Mouse (Mus musculus) embryonic facial prominence, embryonic 13.5 days (tissue): ENCODE data around the gene Carmil2. TPM values are rescaled to one million over a fixed set of nuclear protein-coding genes. Genes with fewer than 3 reads are reported as not detected.

Source experiments
- ATAC-seq: fragments of 200-750 bp; cut with Nextera tagmentation; 2 replicates; pipeline ENCODE4 v1.8.0; 2017; ENCODE audit warnings: low read depth; ENCODE audit not compliant: insufficient number of reproducible peaks, insufficient read depth, low FRiP score, low TSS enrichment
- H3K27ac ChIP-seq: fragments of 300-500 bp; sonication (generic); 2 replicates; pipeline ENCODE4 v1.5.1; 2015; ENCODE audit warnings: moderate library complexity, mild to moderate bottlenecking, inconsistent platforms
- H3K27me3 ChIP-seq: fragments of 300-500 bp; sonication (generic); 2 replicates; pipeline ENCODE4 v1.6.1; 2015; ENCODE audit warnings: mild to moderate bottlenecking, inconsistent platforms
- H3K36me3 ChIP-seq: fragments of 300-500 bp; sonication (generic); 2 replicates; pipeline ENCODE4 v1.6.1; 2015; ENCODE audit warnings: mild to moderate bottlenecking, inconsistent platforms
- H3K4me1 ChIP-seq: fragments of 300-500 bp; sonication (generic); 2 replicates; pipeline ENCODE4 v1.6.1; 2015; ENCODE audit warnings: inconsistent platforms
- H3K4me2 ChIP-seq: fragments of 300-500 bp; sonication (generic); 2 replicates; pipeline ENCODE4 v1.6.1; 2015; ENCODE audit warnings: moderate library complexity, mild to moderate bottlenecking, inconsistent platforms
- H3K4me3 ChIP-seq: fragments of 300-500 bp; sonication (generic); 2 replicates; pipeline ENCODE4 v1.5.1; 2015; ENCODE audit warnings: mild to moderate bottlenecking, inconsistent platforms
- H3K9ac ChIP-seq: fragments of 300-500 bp; sonication (generic); 2 replicates; pipeline ENCODE4 v1.6.1; 2015; ENCODE audit warnings: mild to moderate bottlenecking, inconsistent platforms
- H3K9me3 ChIP-seq: fragments of 300-500 bp; sonication (generic); 2 replicates; pipeline ENCODE4 v1.6.1; 2016; ENCODE audit warnings: inconsistent platforms
- WGBS: fragments of 180-500 bp; shearing (Covaris S2); methylation state at CpG from one replicate; pipeline ENCODE4 v1.1.7; 2015; ENCODE audit warnings: mixed read lengths; 5-methylcytosine and 5-hydroxymethylcytosine counted together
- polyA plus RNA-seq: library from polyadenylated mRNA; unstranded; fragments of >200 nt; fragmentation: Nextera tagmentation; extraction: Ambion mirVana; gene quantifications from 2 replicates; pipeline ENCODE4 v1.2.1, GENCODE M21; 2015

Carmil2 gene
- polyA plus RNA-seq = 0.61 and 0.84 TPM in 2 replicates

- WGBS = 7% methylated on average over 26 of the region's 26 CpGs
- no peaks in the 10 kb centered on the region for H3K27me3 ChIP-seq
- peak within 1 kb of the TSS; percentile 47 for H3K4me2 ChIP-seq
- ATAC-seq = peak; percentile 20; the same call in 1 of the 2 replicates
- peak within 1 kb of the TSS; percentile 1; the same call in 1 of the 2 replicates for H3K9ac ChIP-seq
- H3K9me3 ChIP-seq = no peaks in the 10 kb centered on the region
- H3K27ac ChIP-seq = no peak within 1 kb of the TSS
- H3K36me3 ChIP-seq = peaks cover 33% of the 10 kb centered on the region
- peaks cover 9% of the 10 kb centered on the region; the same call in 1 of the 2 replicates for H3K4me1 ChIP-seq
- peak within 1 kb of the TSS; percentile 7; the same call in 1 of the 2 replicates for H3K4me3 ChIP-seq
Observed at GRCm38 (mm10) chr8:105685796-105686308, at the start of gene Carmil2. Gene Carmil2 (plus strand): TSS chr8:105686274.

GRCm38 (mm10) chr8:105636963-105637510 is 49.0 kb upstream of the Carmil2 start, which contains the start of gene Agrp:
Gene Agrp (minus strand): TSS chr8:105637393.
- peak; percentile 33; the same call in 1 of the 2 replicates for ATAC-seq
- no peaks in the 10 kb centered on the region for H3K9me3 ChIP-seq

GRCm38 (mm10) chr8:105637601-105638041 is 48.5 kb upstream of the Carmil2 start:
- WGBS = under 1% methylated on average over 11 of the region's 11 CpGs
- Histone ChIP-seq H3K27me3 (no peaks in the 10 kb centered on the region), H3K9ac (peak overlapping the region; percentile 100), H3K4me1 (peaks cover 27% of the 10 kb centered on the region), H3K9me3 (no peaks in the 10 kb centered on the region), H3K27ac (peak overlapping the region; percentile 100), H3K36me3 (no peaks in the 10 kb centered on the region), H3K4me2 (peak overlapping the region; percentile 82), H3K4me3 (peak overlapping the region; percentile 88)
- ATAC-seq = no peak

More at GRCm38 (mm10) chr8:105636963-105637510, 49.0 kb upstream of the Carmil2 start, which contains the start of gene Agrp:
- Histone ChIP-seq H3K27me3 (no peaks in the 10 kb centered on the region), H3K4me3 (peak within 1 kb of the TSS; percentile 88), H3K4me1 (peaks cover 27% of the 10 kb centered on the region), H3K4me2 (peak within 1 kb of the TSS; percentile 82), H3K9ac (peak within 1 kb of the TSS; percentile 100), H3K27ac (peak within 1 kb of the TSS; percentile 100), H3K36me3 (no peaks in the 10 kb centered on the region)
- under 1% methylated on average over 60 of the region's 63 CpGs for WGBS

- ATAC-seq = no peak
- H3K27ac ChIP-seq = no peak overlapping the region
- peak overlapping the region; percentile 82 for H3K4me2 ChIP-seq
- H3K4me3 ChIP-seq = peak overlapping the region; percentile 88; the same call in 1 of the 2 replicates
- peaks cover 27% of the 10 kb centered on the region for H3K4me1 ChIP-seq
- H3K9ac ChIP-seq = peak overlapping the region; percentile 54; the same call in 1 of the 2 replicates
- peaks cover 2% of the 10 kb centered on the region for H3K36me3 ChIP-seq
- no peaks in the 10 kb centered on the region for H3K27me3 ChIP-seq
- 87% methylated on average over 4 of the region's 4 CpGs for WGBS
- no peaks in the 10 kb centered on the region for H3K9me3 ChIP-seq
Observed at GRCm38 (mm10) chr8:105638510-105638909, 47.6 kb upstream of the Carmil2 start.

GRCm38 (mm10) chr8:105639835-105640234 is 46.2 kb upstream of the Carmil2 start:
- no peaks in the 10 kb centered on the region for H3K9me3 ChIP-seq
- H3K27ac ChIP-seq = no peak overlapping the region
- no peak overlapping the region for H3K4me3 ChIP-seq
- no peak overlapping the region for H3K4me2 ChIP-seq
- H3K9ac ChIP-seq = no peak overlapping the region
- 92% methylated on average over 1 of the region's 1 CpGs for WGBS
- H3K4me1 ChIP-seq = peaks cover 25% of the 10 kb centered on the region
- no peak for ATAC-seq
- H3K27me3 ChIP-seq = no peaks in the 10 kb centered on the region
- H3K36me3 ChIP-seq = peaks cover 12% of the 10 kb centered on the region

- Histone ChIP-seq H3K27me3 (no peaks in the 10 kb centered on the region), H3K9me3 (no peaks in the 10 kb centered on the region), H3K36me3 (peaks cover 19% of the 10 kb centered on the region), H3K27ac (no peak overlapping the region), H3K4me2 (no peak overlapping the region), H3K9ac (no peak overlapping the region), H3K4me3 (no peak overlapping the region), H3K4me1 (peaks cover 18% of the 10 kb centered on the region)
- WGBS = 84% methylated on average over 2 of the region's 2 CpGs
- no peak for ATAC-seq
Observed at GRCm38 (mm10) chr8:105640511-105640910, 45.6 kb upstream of the Carmil2 start.

- Histone ChIP-seq H3K4me3 (no peak overlapping the region), H3K36me3 (peaks cover 49% of the 10 kb centered on the region), H3K9ac (no peak overlapping the region), H3K9me3 (no peaks in the 10 kb centered on the region), H3K4me2 (no peak overlapping the region), H3K27ac (no peak overlapping the region), H3K4me1 (0 out of 2 replicates have a peak, but pooled peaks cover 3% of the 10 kb centered on the region), H3K27me3 (no peaks in the 10 kb centered on the region)
- ATAC-seq = no peak
- 100% methylated on average over 1 of the region's 1 CpGs for WGBS
Observed at GRCm38 (mm10) chr8:105645205-105645604, 40.9 kb upstream of the Carmil2 start.

- no peak for ATAC-seq
- 90% methylated on average over 1 of the region's 1 CpGs for WGBS
- Histone ChIP-seq H3K9ac (no peak overlapping the region), H3K9me3 (no peaks in the 10 kb centered on the region), H3K36me3 (peaks cover 67% of the 10 kb centered on the region), H3K4me2 (no peak overlapping the region), H3K27ac (no peak overlapping the region), H3K4me3 (no peak overlapping the region), H3K4me1 (no peaks in the 10 kb centered on the region), H3K27me3 (no peaks in the 10 kb centered on the region)
Observed at GRCm38 (mm10) chr8:105648929-105649328, 37.1 kb upstream of the Carmil2 start.

GRCm38 (mm10) chr8:105657641-105658040 is 28.4 kb upstream of the Carmil2 start:
- H3K27ac ChIP-seq = no peak overlapping the region
- no peak overlapping the region for H3K9ac ChIP-seq
- no peak overlapping the region for H3K4me3 ChIP-seq
- H3K4me2 ChIP-seq = no peak overlapping the region
- H3K9me3 ChIP-seq = no peaks in the 10 kb centered on the region
- H3K27me3 ChIP-seq = no peaks in the 10 kb centered on the region
- H3K36me3 ChIP-seq = peaks cover 20% of the 10 kb centered on the region
- H3K4me1 ChIP-seq = no peaks in the 10 kb centered on the region
- ATAC-seq = no peak

- Histone ChIP-seq H3K4me1 (no peaks in the 10 kb centered on the region), H3K36me3 (peaks cover 31% of the 10 kb centered on the region), H3K4me2 (no peak overlapping the region), H3K4me3 (no peak overlapping the region), H3K27ac (no peak overlapping the region), H3K9ac (no peak overlapping the region), H3K27me3 (no peaks in the 10 kb centered on the region), H3K9me3 (no peaks in the 10 kb centered on the region)
- ATAC-seq = no peak
- 75% methylated on average over 3 of the region's 3 CpGs for WGBS
Observed at GRCm38 (mm10) chr8:105661167-105661566, 24.9 kb upstream of the Carmil2 start.

GRCm38 (mm10) chr8:105677891-105678290 is 8.2 kb upstream of the Carmil2 start:
- no peak for ATAC-seq
- WGBS = 84% methylated on average over 1 of the region's 1 CpGs
- no peaks in the 10 kb centered on the region for H3K9me3 ChIP-seq

GRCm38 (mm10) chr8:105685325-105685724 is 749 bp upstream of the Carmil2 start:
- Histone ChIP-seq H3K36me3 (peaks cover 38% of the 10 kb centered on the region), H3K4me3 (no peak overlapping the region), H3K4me2 (no peak overlapping the region), H3K9me3 (no peaks in the 10 kb centered on the region), H3K9ac (no peak overlapping the region; the same call in 1 of the 2 replicates), H3K27ac (no peak overlapping the region), H3K27me3 (no peaks in the 10 kb centered on the region), H3K4me1 (peaks cover 9% of the 10 kb centered on the region; the same call in 1 of the 2 replicates)
- ATAC-seq = no peak
- 71% methylated on average over 7 of the region's 7 CpGs for WGBS

More at GRCm38 (mm10) chr8:105677891-105678290, 8.2 kb upstream of the Carmil2 start:
- H3K4me2 ChIP-seq = no peak overlapping the region
- H3K27ac ChIP-seq = no peak overlapping the region
- no peaks in the 10 kb centered on the region for H3K4me1 ChIP-seq
- no peak overlapping the region for H3K9ac ChIP-seq
- H3K27me3 ChIP-seq = no peaks in the 10 kb centered on the region
- H3K4me3 ChIP-seq = no peak overlapping the region
- peaks cover 93% of the 10 kb centered on the region for H3K36me3 ChIP-seq
